ENCODE assay signal across 22 mouse cellular contexts in genomic region chr4:99229371-99229770, GRCm38 (mm10). TPM values are rescaled to one million over a fixed set of nuclear protein-coding genes. Genes with fewer than 3 reads are reported as not detected.
DNase-seq lines count a peak whose midpoint lies in the region; ATAC-seq lines count a peak whose summit lies in the region.
"Had no signal": no experiment of that assay in that cellular context is flagged by ENCODE, and none has a peak within 500 bp of the region (broad histone marks: within the 10 kb centered on the region; RNA-seq: fewer than 3 reads in every experiment).

No protein-coding gene starts in this region.

- H3K4me1 ChIP-seq in forebrain, embryonic 14.5 days (ENCODE audit: control insufficient read depth, insufficient read depth, low read length) = no peaks in the 10 kb centered on the region
- no peaks in the 10 kb centered on the region for H3K4me1 ChIP-seq in forebrain, embryonic 12.5 days
- peaks cover 3% of the 10 kb centered on the region; the same call in 1 of the 2 replicates for H3K4me1 ChIP-seq in forebrain, embryonic 16.5 days (replicated peaks; ENCODE audit: control insufficient read depth, insufficient read depth, low read length)
- H3K4me1 ChIP-seq in forebrain, embryonic 11.5 days (replicated peaks; ENCODE audit: control insufficient read depth, insufficient read depth, low read length) = no peaks in the 10 kb centered on the region
- H3K4me1 ChIP-seq in heart, embryonic 10.5 days = no peaks in the 10 kb centered on the region
- H3K4me1 ChIP-seq: embryonic facial prominence, embryonic 12.5 days had no signal

- peaks cover 20% of the 10 kb centered on the region; the same call in 1 of the 2 replicates for H3K36me3 ChIP-seq in forebrain, embryonic 14.5 days (ENCODE audit: control insufficient read depth, insufficient read depth, low read length)
- peaks cover 6% of the 10 kb centered on the region; the same call in 1 of the 2 replicates for H3K36me3 ChIP-seq in forebrain, embryonic 12.5 days (replicated peaks)
- H3K36me3 ChIP-seq in forebrain, embryonic 16.5 days (ENCODE audit: control insufficient read depth, insufficient read depth) = peaks cover 4% of the 10 kb centered on the region; the same call in 1 of the 2 replicates
- H3K36me3 ChIP-seq in forebrain, embryonic 11.5 days (ENCODE audit: control insufficient read depth, insufficient read depth, low read length) = no peaks in the 10 kb centered on the region
- H3K36me3 ChIP-seq in heart, embryonic 10.5 days = peaks cover 10% of the 10 kb centered on the region; the same call in 1 of the 2 replicates
- H3K36me3 ChIP-seq: G1E had no signal

- no peak overlapping the region for H3K4me3 ChIP-seq in forebrain, embryonic 14.5 days (ENCODE audit: low read depth, low read length)
- no peak overlapping the region for H3K4me3 ChIP-seq in forebrain, embryonic 12.5 days (replicated peaks)
- no peak overlapping the region for H3K4me3 ChIP-seq in forebrain, embryonic 16.5 days (replicated peaks; ENCODE audit: low read length)
- H3K4me3 ChIP-seq in forebrain, embryonic 11.5 days (ENCODE audit: low read depth, low read length) = no peak overlapping the region
- no peak overlapping the region for H3K4me3 ChIP-seq in heart, embryonic 10.5 days
- H3K4me3 ChIP-seq: embryonic facial prominence, embryonic 10.5 days; embryonic facial prominence, embryonic 12.5 days had no signal

- H3K9me3 ChIP-seq in forebrain, embryonic 14.5 days (replicated peaks; ENCODE audit: control insufficient read depth, low read length) = no peaks in the 10 kb centered on the region
- H3K9me3 ChIP-seq in forebrain, embryonic 12.5 days = no peaks in the 10 kb centered on the region
- no peaks in the 10 kb centered on the region for H3K9me3 ChIP-seq in forebrain, embryonic 16.5 days (ENCODE audit: control insufficient read depth, low read length)
- no peaks in the 10 kb centered on the region for H3K9me3 ChIP-seq in forebrain, embryonic 11.5 days (ENCODE audit: control insufficient read depth, low read length)
- no peaks in the 10 kb centered on the region for H3K9me3 ChIP-seq in heart, embryonic 10.5 days
- H3K9me3 ChIP-seq: embryonic facial prominence, embryonic 10.5 days; embryonic facial prominence, embryonic 12.5 days had no signal

- no peak overlapping the region for H3K4me2 ChIP-seq in forebrain, embryonic 14.5 days (ENCODE audit: low read length)
- H3K4me2 ChIP-seq in forebrain, embryonic 12.5 days = no peak overlapping the region
- no peak overlapping the region for H3K4me2 ChIP-seq in forebrain, embryonic 16.5 days (ENCODE audit: low read length)
- H3K4me2 ChIP-seq in forebrain, embryonic 11.5 days (ENCODE audit: low read depth, low read length, severe bottlenecking) = no peak overlapping the region
- H3K4me2 ChIP-seq: embryonic facial prominence, embryonic 12.5 days had no signal

- WGBS in forebrain, embryonic 14.5 days = 76% methylated on average over 8 of the region's 8 CpGs
- 82% methylated on average over 8 of the region's 8 CpGs for WGBS in forebrain, embryonic 12.5 days
- whole genome bisulfite sequencing in forebrain, embryonic 16.5 days = 52% methylated on average over 8 of the region's 8 CpGs
- WGBS in forebrain, embryonic 11.5 days = 86% methylated on average over 8 of the region's 8 CpGs
- WGBS in heart, embryonic 10.5 days = 92% methylated on average over 8 of the region's 8 CpGs

- H3K27me3 ChIP-seq in forebrain, embryonic 14.5 days (replicated peaks; ENCODE audit: control insufficient read depth, insufficient read depth, low read length) = no peaks in the 10 kb centered on the region
- no peaks in the 10 kb centered on the region for H3K27me3 ChIP-seq in forebrain, embryonic 12.5 days
- H3K27me3 ChIP-seq in forebrain, embryonic 16.5 days (replicated peaks; ENCODE audit: control insufficient read depth, insufficient read depth, low read length) = no peaks in the 10 kb centered on the region
- H3K27me3 ChIP-seq in forebrain, embryonic 11.5 days (ENCODE audit: control insufficient read depth, insufficient read depth, low read length) = no peaks in the 10 kb centered on the region
- no peaks in the 10 kb centered on the region for H3K27me3 ChIP-seq in heart, embryonic 10.5 days (ENCODE audit: insufficient read depth, poor library complexity, severe bottlenecking)
- H3K27me3 ChIP-seq: CH12.LX; embryonic facial prominence, embryonic 12.5 days; Patski had no signal

- peak; percentile 7; the same call in 1 of the 2 replicates for ATAC-seq in forebrain, embryonic 14.5 days
- no peak for ATAC-seq in forebrain, embryonic 12.5 days (ENCODE audit: low FRiP score)
- ATAC-seq in forebrain, embryonic 16.5 days = peak; percentile 71
- ATAC-seq in forebrain, embryonic 11.5 days (replicated peaks; ENCODE audit: low FRiP score) = no peak
- ATAC-seq: activated CD4-positive, CD25-positive, alpha-beta regulatory T cell, adult 4 months; CD4-positive, CD25-positive, alpha-beta regulatory T cell, adult 4 months; Patski had no signal

- no peak overlapping the region for H3K9ac ChIP-seq in forebrain, embryonic 14.5 days (ENCODE audit: low read length)
- no peak overlapping the region for H3K9ac ChIP-seq in forebrain, embryonic 12.5 days
- no peak overlapping the region for H3K9ac ChIP-seq in forebrain, embryonic 16.5 days (replicated peaks; ENCODE audit: low read depth, low read length)
- no peak overlapping the region for H3K9ac ChIP-seq in forebrain, embryonic 11.5 days (ENCODE audit: low read length)
- H3K9ac ChIP-seq: embryonic facial prominence, embryonic 12.5 days had no signal

- DNase-seq in forebrain, embryonic 14.5 days (ENCODE audit: low spot score) = no peak
- no peak for DNase-seq in forebrain, embryonic 11.5 days (ENCODE audit: low spot score)
- peak; percentile 39 for DNase-seq in heart, adult 11 months
- DNase-seq in heart, embryonic 10.5 days (ENCODE audit: low spot score) = no peak
- DNase-seq: adrenal gland, adult 8-10 months; adrenal gland, postnatal 14 days; adrenal gland, postnatal 36 days; B cell, adult 2 months; cerebellum, adult 11-12 months; cerebellum, adult 2 months; cerebellum, adult 9-10 months; cerebellum, postnatal 10 days; cerebellum, postnatal 25 days had no signal

- H3K27ac ChIP-seq in forebrain, embryonic 14.5 days (ENCODE audit: low read depth, low read length) = no peak overlapping the region
- H3K27ac ChIP-seq in forebrain, embryonic 12.5 days = no peak overlapping the region
- H3K27ac ChIP-seq in forebrain, embryonic 16.5 days (ENCODE audit: low read length) = no peak overlapping the region
- H3K27ac ChIP-seq in forebrain, embryonic 11.5 days (ENCODE audit: low read depth, low read length) = no peak overlapping the region
- H3K27ac ChIP-seq in heart, embryonic 10.5 days = no peak overlapping the region
- H3K27ac ChIP-seq: embryonic facial prominence, embryonic 10.5 days; embryonic facial prominence, embryonic 12.5 days had no signal

RNA-seq across cellular contexts. Expression of gene Atg4c, which starts 35.6 kb away (rescaled TPM):
- polyA plus RNA-seq in forebrain, embryonic 14.5 days (2014; fragmentation: Nextera tagmentation; extraction: Ambion mirVana) = 12.9 and 16.7 TPM in 2 replicates
- polyA plus RNA-seq in forebrain, embryonic 12.5 days (2016; fragmentation: Nextera tagmentation; extraction: Ambion mirVana) = 15.6 and 16.4 TPM in 2 replicates
- polyA plus RNA-seq in forebrain, embryonic 16.5 days (2015; fragmentation: Nextera tagmentation; extraction: Ambion mirVana) = 21.3 and 22.0 TPM in 2 replicates
- 12.0 and 12.6 TPM in 2 replicates for polyA plus RNA-seq in forebrain, embryonic 11.5 days (2014; fragmentation: Nextera tagmentation; extraction: Ambion mirVana)
- 10.9 and 11.7 TPM in 2 replicates for polyA plus RNA-seq in heart, embryonic 10.5 days (2016; fragmentation: Nextera tagmentation; extraction: Ambion mirVana)
- polyA plus RNA-seq: G1E had no signal

Comparison
In these comparisons a context has a peak if more than half of its experiments do, and no peak if none do; other contexts are left out.
1. ATAC-seq: peak in forebrain, embryonic 14.5 days (single experiment) and forebrain, embryonic 16.5 days (single experiment); none in forebrain, embryonic 12.5 days (single experiment) and forebrain, embryonic 11.5 days (single experiment).